In the genomic region with DNA sequence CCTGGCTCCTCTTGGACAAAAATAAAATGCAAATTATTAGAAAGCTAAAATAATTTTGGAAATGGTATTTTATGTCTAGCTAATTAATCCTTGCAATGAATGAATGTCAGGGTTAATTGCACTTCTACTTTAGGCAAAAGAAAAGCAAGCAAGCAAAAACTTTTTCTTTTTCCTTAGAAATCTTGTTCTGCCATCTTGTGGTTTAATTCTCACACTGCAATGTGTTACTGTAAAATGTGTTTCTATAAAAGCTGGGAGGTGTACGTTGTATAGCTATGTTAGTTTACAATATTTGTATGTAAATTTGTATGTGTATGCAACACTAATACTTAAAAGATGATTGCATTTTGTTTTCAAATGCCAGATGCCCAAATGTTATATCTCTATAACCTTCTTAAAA, we compare ENCODE assay signal across 14 mouse cellular contexts.
DNase-seq lines count a peak whose midpoint lies in the region; ATAC-seq and TF ChIP-seq lines count a peak whose summit lies in the region.
"Had no signal": no experiment of that assay in that cellular context is flagged by ENCODE, and none has a peak within 500 bp of the region (broad histone marks: within the 10 kb centered on the region; RNA-seq: fewer than 3 reads in every experiment).

No protein-coding gene starts in this region.

- peak; percentile 57 for TF ChIP-seq RAD21 in CH12.LX (IDR thresholded peaks at IDR 0.05; ENCODE audit: low read depth, low read length)

- no peaks in the 10 kb centered on the region for H3K36me3 ChIP-seq in forebrain, postnatal 0 days (ENCODE audit: insufficient read depth)
- no peaks in the 10 kb centered on the region for H3K36me3 ChIP-seq in forebrain, embryonic 11.5 days (ENCODE audit: control insufficient read depth, insufficient read depth, low read length)
- H3K36me3 ChIP-seq in CH12.LX (replicated peaks in 1 of 2; ENCODE audit: control insufficient read depth in 1 of 2, insufficient read depth in 1 of 2, low read length in 1 of 2): no peaks in the 10 kb centered on the region
- no peaks in the 10 kb centered on the region for H3K36me3 ChIP-seq in embryonic facial prominence, embryonic 14.5 days (ENCODE audit: control insufficient read depth, insufficient read depth, low read length)
- H3K36me3 ChIP-seq in liver, embryonic 11.5 days (ENCODE audit: control insufficient read depth, insufficient read depth, low read length): no peaks in the 10 kb centered on the region

- peak; percentile 50 for DNase-seq in forebrain, postnatal 0 days
- DNase-seq in forebrain, embryonic 11.5 days (ENCODE audit: low spot score): no peak
- no peak for DNase-seq in left cerebral cortex, adult 2 months (ENCODE audit: extremely low spot score in 1 of 2, low spot score in 2 of 2)
- no peak for DNase-seq in left cerebral cortex, adult 9 months (ENCODE audit: low spot score in 2 of 2)
- no peak for DNase-seq in CH12.LX (ENCODE audit: extremely low read depth)
- peak; percentile 33 for DNase-seq in embryonic facial prominence, embryonic 14.5 days (ENCODE audit: low spot score)
- DNase-seq in spleen, adult 12 weeks (ENCODE audit: low spot score): no peak
- no peak for DNase-seq in liver, embryonic 11.5 days (ENCODE audit: low spot score)
- DNase-seq: adrenal gland, postnatal 14 days; cerebellum, postnatal 25 days; kidney, postnatal 14 days; left cerebral cortex, postnatal 4 days; thymus, adult 2 months had no signal

- TF ChIP-seq EP300 in CH12.LX (IDR thresholded peaks at IDR 0.05; ENCODE audit: low read length): no peak

- no peaks in the 10 kb centered on the region for H3K27me3 ChIP-seq in forebrain, postnatal 0 days (ENCODE audit: insufficient read depth, low read length)
- H3K27me3 ChIP-seq in forebrain, embryonic 11.5 days (ENCODE audit: control insufficient read depth, insufficient read depth, low read length): no peaks in the 10 kb centered on the region
- H3K27me3 ChIP-seq in CH12.LX (replicated peaks): no peaks in the 10 kb centered on the region
- H3K27me3 ChIP-seq in embryonic facial prominence, embryonic 14.5 days (replicated peaks; ENCODE audit: control insufficient read depth, insufficient read depth, low read length): no peaks in the 10 kb centered on the region
- H3K27me3 ChIP-seq in liver, embryonic 11.5 days (replicated peaks; ENCODE audit: control insufficient read depth, insufficient read depth, low read length): no peaks in the 10 kb centered on the region

- H3K9me3 ChIP-seq in forebrain, postnatal 0 days (ENCODE audit: low read length): no peaks in the 10 kb centered on the region
- no peaks in the 10 kb centered on the region for H3K9me3 ChIP-seq in forebrain, embryonic 11.5 days (ENCODE audit: control insufficient read depth, low read length)
- H3K9me3 ChIP-seq in CH12.LX (replicated peaks; ENCODE audit: low read length): no peaks in the 10 kb centered on the region
- no peaks in the 10 kb centered on the region for H3K9me3 ChIP-seq in embryonic facial prominence, embryonic 14.5 days (ENCODE audit: control insufficient read depth, low read length)
- H3K9me3 ChIP-seq in liver, embryonic 11.5 days (ENCODE audit: control insufficient read depth, low read length): no peaks in the 10 kb centered on the region

- no peak for ATAC-seq in forebrain, postnatal 0 days
- no peak for ATAC-seq in forebrain, embryonic 11.5 days (replicated peaks; ENCODE audit: low FRiP score)
- no peak for ATAC-seq in embryonic facial prominence, embryonic 14.5 days (ENCODE audit: low read depth)
- ATAC-seq in liver, embryonic 11.5 days (replicated peaks; ENCODE audit: low FRiP score): no peak
- ATAC-seq: inflammation-experienced regulatory T-cells, adult 6 months had no signal

- intact Hi-C loops in left cerebral cortex, adult 2 months (cut with DNase I): no loop called here

- no peak overlapping the region for H3K4me3 ChIP-seq in forebrain, postnatal 0 days (ENCODE audit: low read depth, low read length)
- no peak overlapping the region for H3K4me3 ChIP-seq in forebrain, embryonic 11.5 days (ENCODE audit: low read depth, low read length)
- H3K4me3 ChIP-seq in left cerebral cortex, adult 2 months: no peak overlapping the region
- H3K4me3 ChIP-seq in CH12.LX (replicated peaks in 1 of 3; ENCODE audit: low read depth in 2 of 3, low read length in 2 of 3, poor library complexity in 1 of 3): no peak overlapping the region
- no peak overlapping the region for H3K4me3 ChIP-seq in embryonic facial prominence, embryonic 14.5 days (ENCODE audit: low read depth, low read length)
- no peak overlapping the region for H3K4me3 ChIP-seq in liver, embryonic 11.5 days (ENCODE audit: low read depth, low read length)

- 30% methylated on average over 1 of the region's 1 CpGs for WGBS in forebrain, postnatal 0 days
- 67% methylated on average over 1 of the region's 1 CpGs for WGBS in forebrain, embryonic 11.5 days
- 50% methylated on average over 1 of the region's 1 CpGs for WGBS in embryonic facial prominence, embryonic 14.5 days
- 50% methylated on average over 1 of the region's 1 CpGs for WGBS in liver, embryonic 11.5 days

- no peak for TF ChIP-seq POLR2A in CH12.LX (IDR thresholded peaks at IDR 0.05; ENCODE audit: low read depth, low read length)

- no peaks in the 10 kb centered on the region for H3K79me2 ChIP-seq in CH12.LX (replicated peaks; ENCODE audit: control insufficient read depth, extremely low read depth, insufficient read depth, poor library complexity, severe bottlenecking)

- no peak overlapping the region for H3K4me2 ChIP-seq in forebrain, postnatal 0 days (ENCODE audit: low read depth)
- H3K4me2 ChIP-seq in forebrain, embryonic 11.5 days (ENCODE audit: low read depth, low read length, severe bottlenecking): no peak overlapping the region
- H3K4me2 ChIP-seq in CH12.LX (ENCODE audit: insufficient read depth, low read depth, poor library complexity, severe bottlenecking): no peak overlapping the region
- H3K4me2 ChIP-seq in embryonic facial prominence, embryonic 14.5 days (ENCODE audit: low read depth, low read length): no peak overlapping the region
- no peak overlapping the region for H3K4me2 ChIP-seq in liver, embryonic 11.5 days

- in situ Hi-C loops in CH12.LX (cut with MboI; ENCODE audit: low pct_ligation_motif_present, low pct_unique_long_range_greater_than_20kb, low sequenced_read_pairs): no loop called here

- TF ChIP-seq CTCF in forebrain, postnatal 0 days (IDR thresholded peaks at IDR 0.05; ENCODE audit: low read depth): peak; percentile 69
- TF ChIP-seq CTCF in left cerebral cortex, adult 2 months (IDR thresholded peaks at IDR 0.05): peak; percentile 67
- TF ChIP-seq CTCF in CH12.LX (conservative IDR thresholded peaks at IDR 0.05 in 1 of 2, IDR thresholded peaks at IDR 0.05 in 1 of 2; ENCODE audit: low read depth in 2 of 2, low read length in 2 of 2): peak in 1 of 2 experiments; percentile 54; a peak in 2 of 4 replicates

- no peak overlapping the region for H3K27ac ChIP-seq in forebrain, postnatal 0 days (ENCODE audit: low read depth, low read length)
- no peak overlapping the region for H3K27ac ChIP-seq in forebrain, embryonic 11.5 days (ENCODE audit: low read depth, low read length)
- H3K27ac ChIP-seq in left cerebral cortex, adult 2 months: no peak overlapping the region
- H3K27ac ChIP-seq in CH12.LX (ENCODE audit: insufficient read depth, low read depth): no peak overlapping the region
- H3K27ac ChIP-seq in embryonic facial prominence, embryonic 14.5 days (replicated peaks; ENCODE audit: low read depth, low read length): no peak overlapping the region
- no peak overlapping the region for H3K27ac ChIP-seq in liver, embryonic 11.5 days (ENCODE audit: low read depth, low read length)

- dilution Hi-C loops in CH12.LX (cut with MboI; ENCODE audit: extremely low pct_ligation_motif_present, extremely low pct_unique_long_range_greater_than_20kb, low sequenced_read_pairs): no loop called here

- H3K9ac ChIP-seq in forebrain, postnatal 0 days: no peak overlapping the region
- H3K9ac ChIP-seq in forebrain, embryonic 11.5 days (ENCODE audit: low read length): no peak overlapping the region
- H3K9ac ChIP-seq in CH12.LX (ENCODE audit: insufficient read depth, low read depth): no peak overlapping the region
- H3K9ac ChIP-seq in embryonic facial prominence, embryonic 14.5 days (ENCODE audit: low read depth, low read length): no peak overlapping the region
- no peak overlapping the region for H3K9ac ChIP-seq in liver, embryonic 11.5 days (ENCODE audit: low read depth, low read length)

- no peaks in the 10 kb centered on the region for H3K4me1 ChIP-seq in forebrain, postnatal 0 days (ENCODE audit: insufficient read depth)
- no peaks in the 10 kb centered on the region for H3K4me1 ChIP-seq in forebrain, embryonic 11.5 days (replicated peaks; ENCODE audit: control insufficient read depth, insufficient read depth, low read length)
- no peaks in the 10 kb centered on the region for H3K4me1 ChIP-seq in CH12.LX (ENCODE audit: control insufficient read depth in 1 of 2, insufficient read depth in 2 of 2)
- no peaks in the 10 kb centered on the region for H3K4me1 ChIP-seq in embryonic facial prominence, embryonic 14.5 days (ENCODE audit: control insufficient read depth, insufficient read depth, low read length)
- H3K4me1 ChIP-seq in liver, embryonic 11.5 days (replicated peaks; ENCODE audit: control insufficient read depth, insufficient read depth, low read length): no peaks in the 10 kb centered on the region

TF ChIP-seq in CH12.LX, 34 proteins besides CTCF, POLR2A, EP300 and RAD21:
- TF ChIP-seq MYC (IDR thresholded peaks at IDR 0.05; ENCODE audit: low read depth, low read length) (no peak), SMC3 (IDR thresholded peaks at IDR 0.05; ENCODE audit: low read depth, low read length) (peak; percentile 42)

Comparison
In these comparisons a context has a peak if more than half of its experiments do, and no peak if none do; other contexts are left out.
1. DNase-seq: peak in forebrain, postnatal 0 days (single experiment) and embryonic facial prominence, embryonic 14.5 days (single experiment); none in forebrain, embryonic 11.5 days (single experiment), left cerebral cortex, adult 2 months (0 of 2), left cerebral cortex, adult 9 months (0 of 2), CH12.LX (single experiment), spleen, adult 12 weeks (single experiment) and liver, embryonic 11.5 days (single experiment).